Mouse (Mus musculus) liver, embryonic 14.5 days (tissue): ENCODE results near the gene 1700003E16Rik. TPM values are rescaled to one million over a fixed set of nuclear protein-coding genes. Genes with fewer than 3 reads are reported as not detected.

Experiments
- ATAC-seq: fragments of 200-750 bp; cut with Nextera tagmentation; 2 replicates; pipeline ENCODE4 v1.8.0; 2017; ENCODE audit warnings: moderate number of reproducible peaks, mild to moderate bottlenecking, moderate library complexity; ENCODE audit not compliant: insufficient read depth
- DNase-seq, 3 experiments: peaks; one replicate each; pipeline ENCODE4 v3.0.0-alpha.2; 2012 to 2013; ENCODE audit warnings: low read depth in 3 of 3, low spot score in 3 of 3
- H3K27ac ChIP-seq: fragments of 300-500 bp; sonication (generic); 2 replicates; pipeline ENCODE4 v1.5.1; 2014; ENCODE audit warnings: moderate library complexity, mild to moderate bottlenecking, control low read depth, inconsistent platforms
- H3K27me3 ChIP-seq: fragments of 300-500 bp; sonication (generic); 2 replicates; pipeline ENCODE4 v1.6.1; 2014; ENCODE audit warnings: mild to moderate bottlenecking, low read length, moderate library complexity; ENCODE audit not compliant: control insufficient read depth, insufficient read depth
- H3K36me3 ChIP-seq: fragments of 300-500 bp; sonication (generic); replicated peaks from 2 replicates; pipeline ENCODE4 v1.6.1; 2014; ENCODE audit warnings: low read depth; ENCODE audit not compliant: control insufficient read depth, insufficient read depth
- H3K4me1 ChIP-seq, 2 experiments: fragments of 200-500 bp in 1 of 2; fragments of 300-500 bp in 1 of 2; sonication (generic) in 1 of 2; replicated peaks; 2 replicates each; pipeline ENCODE4 v1.6.1; 2012 to 2014; ENCODE audit warnings: antibody characterized with exemption in 1 of 2, inconsistent platforms in 1 of 2, low read length in 1 of 2; ENCODE audit not compliant: control insufficient read depth in 2 of 2, insufficient read depth in 2 of 2
- H3K4me2 ChIP-seq: fragments of 300-500 bp; sonication (generic); 2 replicates; pipeline ENCODE4 v1.6.1; 2014; ENCODE audit warnings: low read depth, mild to moderate bottlenecking, control low read depth, moderate library complexity
- H3K4me3 ChIP-seq, 2 experiments: fragments of 200-500 bp in 1 of 2; fragments of 300-500 bp in 1 of 2; sonication (generic) in 1 of 2; 2 replicates each; pipeline ENCODE4 v1.5.1; 2012 to 2014; ENCODE audit warnings: low read depth in 2 of 2, low read length in 2 of 2, mild to moderate bottlenecking in 2 of 2, control low read depth in 1 of 2, inconsistent platforms in 1 of 2, moderate library complexity in 1 of 2; ENCODE audit not compliant: insufficient read depth in 1 of 2
- H3K9ac ChIP-seq: fragments of 300-500 bp; sonication (generic); replicated peaks from 2 replicates; pipeline ENCODE4 v1.6.1; 2014; ENCODE audit warnings: mild to moderate bottlenecking, control low read depth, moderate library complexity
- H3K9me3 ChIP-seq: fragments of 300-500 bp; sonication (generic); 2 replicates; pipeline ENCODE4 v1.6.1; 2016; ENCODE audit warnings: low read length, mixed read lengths; ENCODE audit not compliant: control insufficient read depth
- CTCF ChIP-seq: IDR thresholded peaks from 2 replicates; pipeline ENCODE4 v1.5.1; 2016; ENCODE audit warnings: antibody characterized with exemption, low read depth, control low read depth
- EP300 ChIP-seq: IDR thresholded peaks from 2 replicates; pipeline ENCODE4 v1.6.1; 2016; ENCODE audit warnings: antibody characterized with exemption, low read depth
- WGBS: fragments of 180-500 bp; shearing (Covaris S2); extraction: QIAGEN DNeasy Blood & Tissue Kit; methylation state at CpG from one replicate; pipeline ENCODE4 v1.1.7; 2014; ENCODE audit not compliant: insufficient replicate concordance; 5-methylcytosine and 5-hydroxymethylcytosine counted together
- polyA plus RNA-seq, 2 experiments: library from polyadenylated mRNA; depleted of rRNA in 1 of 2; stranded (reverse) in 1 of 2; unstranded in 1 of 2; fragments of >200 nt; fragmentation: Nextera tagmentation in 1 of 2; extraction: Ambion mirVana in 1 of 2; gene quantifications; 2 replicates each; pipeline versions ENCODE4 v1.2.1 to v1.2.3; 2012 to 2014

The 1700003E16Rik gene
- polyA plus RNA-seq, 2 experiments = 0.15 TPM; not detected in 1

- no peak for DNase-seq
Observed at GRCm38 (mm10) chr6:83145805-83146204, 10.4 kb upstream of the 1700003E16Rik start.

GRCm38 (mm10) chr6:83147280-83147679 is 8.9 kb upstream of the 1700003E16Rik start:
- no peak for DNase-seq
- ATAC-seq = no peak
- Histone ChIP-seq H3K9ac (no peak overlapping the region), H3K27ac (no peak overlapping the region), H3K36me3 (no peaks in the 10 kb centered on the region), H3K4me1 (peaks cover 0 to 2% of the 10 kb centered on the region in 2 experiments; a peak in 1 of 4 replicates), H3K27me3 (peaks cover 8% of the 10 kb centered on the region), H3K4me2 (no peak overlapping the region), H3K4me3 (no peak overlapping the region), H3K9me3 (no peaks in the 10 kb centered on the region)
- WGBS = 49% methylated on average over 7 of the region's 7 CpGs
- TF ChIP-seq EP300 (no peak), CTCF (no peak)

More at GRCm38 (mm10) chr6:83145805-83146204, 10.4 kb upstream of the 1700003E16Rik start:
- WGBS = 39% methylated on average over 9 of the region's 9 CpGs
- Histone ChIP-seq H3K9me3 (no peaks in the 10 kb centered on the region), H3K9ac (no peak overlapping the region), H3K27me3 (peaks cover 13% of the 10 kb centered on the region), H3K4me2 (no peak overlapping the region), H3K36me3 (no peaks in the 10 kb centered on the region), H3K4me3 (no peak overlapping the region), H3K27ac (no peak overlapping the region), H3K4me1 (peaks cover 0 to 2% of the 10 kb centered on the region in 2 experiments; a peak in 1 of 4 replicates)
- no peak for ATAC-seq
- TF ChIP-seq EP300 (no peak), CTCF (no peak)

GRCm38 (mm10) chr6:83151721-83152120 is 4.5 kb upstream of the 1700003E16Rik start:
- ATAC-seq = no peak
- DNase-seq = no peak
- Histone ChIP-seq H3K27ac (no peak overlapping the region), H3K27me3 (peaks cover 12% of the 10 kb centered on the region), H3K36me3 (no peaks in the 10 kb centered on the region), H3K4me3 (no peak overlapping the region), H3K9me3 (no peaks in the 10 kb centered on the region), H3K9ac (no peak overlapping the region), H3K4me2 (no peak overlapping the region), H3K4me1 (no peaks in the 10 kb centered on the region)
- TF ChIP-seq EP300 = no peak
- TF ChIP-seq CTCF = no peak
- WGBS = 31% methylated on average over 8 of the region's 8 CpGs

- no peak for ATAC-seq
- Histone ChIP-seq H3K9me3 (no peaks in the 10 kb centered on the region), H3K4me1 (no peaks in the 10 kb centered on the region), H3K4me3 (no peak overlapping the region), H3K4me2 (no peak overlapping the region), H3K9ac (no peak overlapping the region), H3K27me3 (peaks cover 14% of the 10 kb centered on the region), H3K36me3 (no peaks in the 10 kb centered on the region), H3K27ac (no peak overlapping the region)
- TF ChIP-seq EP300 (no peak), CTCF (no peak)
- no peak for DNase-seq
- WGBS = 69% methylated on average over 12 of the region's 12 CpGs
Observed at GRCm38 (mm10) chr6:83153038-83153437, 3.2 kb upstream of the 1700003E16Rik start.

GRCm38 (mm10) chr6:83153485-83153884 is 2.7 kb upstream of the 1700003E16Rik start:
- 55% methylated on average over 5 of the region's 5 CpGs for WGBS
- peaks cover 14% of the 10 kb centered on the region for H3K27me3 ChIP-seq
- DNase-seq (no peak), ATAC-seq (0 out of 2 replicates have a peak, but pooled peaks have one; percentile 16)
- no peaks in the 10 kb centered on the region for H3K4me1 ChIP-seq
- H3K4me3 ChIP-seq = no peak overlapping the region
- no peaks in the 10 kb centered on the region for H3K36me3 ChIP-seq
- no peak overlapping the region for H3K4me2 ChIP-seq
- TF ChIP-seq EP300 (no peak), CTCF (no peak)
- H3K9ac ChIP-seq = no peak overlapping the region
- no peaks in the 10 kb centered on the region for H3K9me3 ChIP-seq
- no peak overlapping the region for H3K27ac ChIP-seq
